Mouse (Mus musculus): ENCODE measurements around the gene H2al1j. TPM values are rescaled to one million over a fixed set of nuclear protein-coding genes. Genes with fewer than 3 reads are reported as not detected.

H2al1j gene
- polyA plus RNA-seq, 1 experiment from 2014 or later = not detected

Other genes with a start within 250 kb of the H2al1j start
- gene H2al1a, start 28.6 kb upstream of the H2al1j start, polyA plus RNA-seq (2015; fragmentation: Nextera tagmentation; extraction: Ambion mirVana) = not detected in 2 replicates
- gene H2al1b, start 25.4 kb upstream of the H2al1j start, polyA plus RNA-seq (2015; fragmentation: Nextera tagmentation; extraction: Ambion mirVana) = not detected in 2 replicates
- not detected in 2 replicates for gene H2al1c, start 22.2 kb upstream of the H2al1j start, polyA plus RNA-seq (2015; fragmentation: Nextera tagmentation; extraction: Ambion mirVana)
- not detected in 2 replicates for gene H2al1d, start 19.0 kb upstream of the H2al1j start, polyA plus RNA-seq (2015; fragmentation: Nextera tagmentation; extraction: Ambion mirVana)
- gene H2al1e, start 15.9 kb upstream of the H2al1j start, polyA plus RNA-seq (2015; fragmentation: Nextera tagmentation; extraction: Ambion mirVana) = not detected in 2 replicates
- not detected in 2 replicates for gene H2al1f, start 12.7 kb upstream of the H2al1j start, polyA plus RNA-seq (2015; fragmentation: Nextera tagmentation; extraction: Ambion mirVana)
- not detected in 2 replicates for gene H2al1g, start 9.6 kb upstream of the H2al1j start, polyA plus RNA-seq (2015; fragmentation: Nextera tagmentation; extraction: Ambion mirVana)
- not detected in 2 replicates for gene H2al1h, start 6.3 kb upstream of the H2al1j start, polyA plus RNA-seq (2015; fragmentation: Nextera tagmentation; extraction: Ambion mirVana)
- gene H2al1i, start 3.2 kb upstream of the H2al1j start, polyA plus RNA-seq (2015; fragmentation: Nextera tagmentation; extraction: Ambion mirVana) = not detected in 2 replicates

Data from kidney, embryonic 16.5 days (tissue).